Mouse (Mus musculus) heart, embryonic 11.5 days (tissue): ENCODE data around the gene Snrpf. TPM values are rescaled to one million over a fixed set of nuclear protein-coding genes. Genes with fewer than 3 reads are reported as not detected.

Experiments
- ATAC-seq: fragments of 200-750 bp; cut with Nextera tagmentation; replicated peaks from 2 replicates; pipeline ENCODE4 v1.8.0; 2017; ENCODE audit warnings: moderate library complexity; ENCODE audit not compliant: insufficient number of reproducible peaks, low FRiP score, low TSS enrichment
- H3K27ac ChIP-seq: fragments of 300-500 bp; sonication (generic); 2 replicates; pipeline ENCODE4 v1.5.1; 2014; ENCODE audit warnings: mild to moderate bottlenecking, low read depth, low read length
- H3K27me3 ChIP-seq: fragments of 300-500 bp; sonication (generic); 2 replicates; pipeline ENCODE4 v1.6.1; 2014; ENCODE audit warnings: mild to moderate bottlenecking, low read length, mixed read lengths; ENCODE audit not compliant: control insufficient read depth, insufficient read depth
- H3K36me3 ChIP-seq: fragments of 300-500 bp; sonication (generic); 2 replicates; pipeline ENCODE4 v1.6.1; 2014; ENCODE audit warnings: mild to moderate bottlenecking, low read length, moderate library complexity, mixed read lengths; ENCODE audit not compliant: control insufficient read depth, insufficient read depth
- H3K4me1 ChIP-seq: fragments of 300-500 bp; sonication (generic); 2 replicates; pipeline ENCODE4 v1.6.1; 2014; ENCODE audit warnings: low read length; ENCODE audit not compliant: control insufficient read depth, insufficient read depth
- H3K4me2 ChIP-seq: fragments of 300-500 bp; sonication (generic); 2 replicates; pipeline ENCODE4 v1.6.1; 2014; ENCODE audit warnings: mild to moderate bottlenecking, moderate library complexity
- H3K4me3 ChIP-seq: fragments of 300-500 bp; sonication (generic); 2 replicates; pipeline ENCODE4 v1.5.1; 2014; ENCODE audit warnings: low read depth, low read length
- H3K9ac ChIP-seq: fragments of 300-500 bp; sonication (generic); 2 replicates; pipeline ENCODE4 v1.6.1; 2014; ENCODE audit warnings: mild to moderate bottlenecking, low read depth, low read length, moderate library complexity
- H3K9me3 ChIP-seq: fragments of 300-500 bp; sonication (generic); replicated peaks from 2 replicates; pipeline ENCODE4 v1.6.1; 2016; ENCODE audit warnings: low read length; ENCODE audit not compliant: control insufficient read depth
- WGBS: fragments of 180-500 bp; shearing (Covaris S2); extraction: QIAGEN DNeasy Blood & Tissue Kit; methylation state at CpG from one replicate; pipeline ENCODE4 v1.1.7; 2014; ENCODE audit not compliant: insufficient replicate concordance; 5-methylcytosine and 5-hydroxymethylcytosine counted together
- polyA plus RNA-seq: library from polyadenylated mRNA; unstranded; fragments of >200 nt; fragmentation: Nextera tagmentation; extraction: Ambion mirVana; gene quantifications from 2 replicates; pipeline ENCODE4 v1.2.1, GENCODE M21; 2014

The Snrpf gene
- polyA plus RNA-seq = 92.0 and 98.2 TPM in 2 replicates

GRCm38 (mm10) chr10:93589281-93589848, at the start of gene Snrpf:
Snrpf (minus strand) TSS chr10:93589706.
- WGBS = under 1% methylated on average over 61 of the region's 63 CpGs
- ATAC-seq = peak; percentile 91
- Histone ChIP-seq H3K9ac (peak within 1 kb of the TSS; percentile 78), H3K4me1 (peaks cover 7% of the 10 kb centered on the region), H3K9me3 (no peaks in the 10 kb centered on the region), H3K27me3 (no peaks in the 10 kb centered on the region), H3K4me3 (peak within 1 kb of the TSS; percentile 68), H3K36me3 (no peaks in the 10 kb centered on the region), H3K4me2 (peak within 1 kb of the TSS; percentile 77), H3K27ac (peak within 1 kb of the TSS; percentile 41)

GRCm38 (mm10) chr10:93635941-93636340, 46.4 kb upstream of the Snrpf start:
- Histone ChIP-seq H3K27ac (no peak overlapping the region), H3K9me3 (no peaks in the 10 kb centered on the region), H3K9ac (no peak overlapping the region), H3K36me3 (no peaks in the 10 kb centered on the region), H3K27me3 (peaks cover 46% of the 10 kb centered on the region), H3K4me2 (no peak overlapping the region), H3K4me3 (no peak overlapping the region), H3K4me1 (no peaks in the 10 kb centered on the region)
- ATAC-seq = no peak
- 35% methylated on average over 9 of the region's 9 CpGs for WGBS

- Histone ChIP-seq H3K4me3 (no peak overlapping the region), H3K4me1 (no peaks in the 10 kb centered on the region), H3K9ac (no peak overlapping the region), H3K4me2 (no peak overlapping the region), H3K9me3 (no peaks in the 10 kb centered on the region), H3K27me3 (peaks cover 27% of the 10 kb centered on the region), H3K27ac (no peak overlapping the region), H3K36me3 (no peaks in the 10 kb centered on the region)
- no peak for ATAC-seq
- WGBS = 86% methylated on average over 2 of the region's 2 CpGs
Observed at GRCm38 (mm10) chr10:93633971-93634370, 44.5 kb upstream of the Snrpf start.

GRCm38 (mm10) chr10:93633563-93633962, 44.1 kb upstream of the Snrpf start:
- no peak overlapping the region for H3K9ac ChIP-seq
- no peaks in the 10 kb centered on the region for H3K36me3 ChIP-seq
- H3K4me3 ChIP-seq = no peak overlapping the region
- WGBS = 72% methylated on average over 5 of the region's 5 CpGs
- no peak overlapping the region for H3K4me2 ChIP-seq
- ATAC-seq = no peak
- H3K4me1 ChIP-seq = no peaks in the 10 kb centered on the region
- no peak overlapping the region for H3K27ac ChIP-seq
- H3K27me3 ChIP-seq = peaks cover 24% of the 10 kb centered on the region
- H3K9me3 ChIP-seq = no peaks in the 10 kb centered on the region

- Histone ChIP-seq H3K9me3 (no peaks in the 10 kb centered on the region), H3K4me1 (no peaks in the 10 kb centered on the region), H3K4me3 (no peak overlapping the region), H3K27me3 (peaks cover 19% of the 10 kb centered on the region), H3K9ac (no peak overlapping the region), H3K27ac (no peak overlapping the region), H3K4me2 (no peak overlapping the region), H3K36me3 (no peaks in the 10 kb centered on the region)
- WGBS = 70% methylated on average over 4 of the region's 4 CpGs
- no peak for ATAC-seq
Observed at GRCm38 (mm10) chr10:93632086-93632485, 42.6 kb upstream of the Snrpf start.

GRCm38 (mm10) chr10:93630310-93630709, 40.8 kb upstream of the Snrpf start:
- Histone ChIP-seq H3K4me2 (no peak overlapping the region), H3K9me3 (no peaks in the 10 kb centered on the region), H3K9ac (no peak overlapping the region), H3K4me3 (no peak overlapping the region), H3K36me3 (no peaks in the 10 kb centered on the region), H3K27ac (no peak overlapping the region), H3K27me3 (peaks cover 7% of the 10 kb centered on the region; the same call in 1 of the 2 replicates), H3K4me1 (no peaks in the 10 kb centered on the region)
- no peak for ATAC-seq
- WGBS = 89% methylated on average over 5 of the region's 5 CpGs

GRCm38 (mm10) chr10:93624151-93624550, 34.6 kb upstream of the Snrpf start:
- H3K4me2 ChIP-seq = no peak overlapping the region
- no peak overlapping the region for H3K9ac ChIP-seq
- H3K4me1 ChIP-seq = no peaks in the 10 kb centered on the region
- H3K9me3 ChIP-seq = no peaks in the 10 kb centered on the region
- no peak for ATAC-seq
- H3K4me3 ChIP-seq = no peak overlapping the region
- WGBS = 79% methylated on average over 10 of the region's 10 CpGs
- H3K27ac ChIP-seq = no peak overlapping the region
- no peaks in the 10 kb centered on the region for H3K36me3 ChIP-seq
- no peaks in the 10 kb centered on the region for H3K27me3 ChIP-seq

- no peak for ATAC-seq
- Histone ChIP-seq H3K9me3 (no peaks in the 10 kb centered on the region), H3K27me3 (no peaks in the 10 kb centered on the region), H3K4me3 (no peak overlapping the region), H3K4me2 (no peak overlapping the region), H3K27ac (no peak overlapping the region), H3K36me3 (no peaks in the 10 kb centered on the region), H3K4me1 (no peaks in the 10 kb centered on the region), H3K9ac (no peak overlapping the region)
- WGBS = 63% methylated on average over 9 of the region's 9 CpGs
Observed at GRCm38 (mm10) chr10:93623725-93624124, 34.2 kb upstream of the Snrpf start.

- Histone ChIP-seq H3K9ac (no peak overlapping the region), H3K27me3 (no peaks in the 10 kb centered on the region)
Observed at GRCm38 (mm10) chr10:93620438-93621179, 31.1 kb upstream of the Snrpf start.

More at GRCm38 (mm10) chr10:93620438-93621179, 31.1 kb upstream of the Snrpf start:
- Histone ChIP-seq H3K4me1 (no peaks in the 10 kb centered on the region), H3K4me3 (no peak overlapping the region), H3K9me3 (no peaks in the 10 kb centered on the region), H3K36me3 (no peaks in the 10 kb centered on the region), H3K27ac (no peak overlapping the region), H3K4me2 (no peak overlapping the region)
- 60% methylated on average over 7 of the region's 7 CpGs for WGBS
- ATAC-seq = no peak
